Mouse (Mus musculus) kidney, embryonic 15.5 days (tissue): ENCODE data around the gene Siah3. TPM values are rescaled to one million over a fixed set of nuclear protein-coding genes. Genes with fewer than 3 reads are reported as not detected.
A peak's percentile ranks its signal among the peaks of the same experiment; 100 is the strongest.

Source experiments
- ATAC-seq: fragments of 200-750 bp; cut with Nextera tagmentation; replicated peaks from 2 replicates; pipeline ENCODE4 v1.8.0; 2017; ENCODE audit warnings: moderate TSS enrichment; ENCODE audit not compliant: low FRiP score
- H3K27ac ChIP-seq: fragments of 300-500 bp; sonication (generic); 2 replicates; pipeline ENCODE4 v1.5.1; 2015; ENCODE audit warnings: mild to moderate bottlenecking, inconsistent platforms
- H3K27me3 ChIP-seq: fragments of 300-500 bp; sonication (generic); 2 replicates; pipeline ENCODE4 v1.6.1; 2015; ENCODE audit warnings: inconsistent platforms
- H3K36me3 ChIP-seq: fragments of 300-500 bp; sonication (generic); 2 replicates; pipeline ENCODE4 v1.6.1; 2015; ENCODE audit warnings: inconsistent platforms
- H3K4me1 ChIP-seq: fragments of 300-500 bp; sonication (generic); 2 replicates; pipeline ENCODE4 v1.6.1; 2015; ENCODE audit warnings: inconsistent platforms
- H3K4me2 ChIP-seq: fragments of 300-500 bp; sonication (generic); 2 replicates; pipeline ENCODE4 v1.6.1; 2015; ENCODE audit warnings: moderate library complexity, mild to moderate bottlenecking, inconsistent platforms
- H3K4me3 ChIP-seq: fragments of 300-500 bp; sonication (generic); replicated peaks from 2 replicates; pipeline ENCODE4 v1.5.1; 2015; ENCODE audit warnings: mild to moderate bottlenecking, inconsistent platforms
- H3K9ac ChIP-seq: fragments of 300-500 bp; sonication (generic); 2 replicates; pipeline ENCODE4 v1.6.1; 2015; ENCODE audit warnings: mild to moderate bottlenecking, inconsistent platforms
- H3K9me3 ChIP-seq: fragments of 300-500 bp; sonication (generic); replicated peaks from 2 replicates; pipeline ENCODE4 v1.6.1; 2016; ENCODE audit warnings: inconsistent platforms
- WGBS: fragments of 180-500 bp; shearing (Covaris S2); methylation state at CpG from one replicate; pipeline ENCODE4 v1.1.7; 2015; ENCODE audit warnings: mixed read lengths; 5-methylcytosine and 5-hydroxymethylcytosine counted together
- polyA plus RNA-seq: library from polyadenylated mRNA; unstranded; fragments of >200 nt; fragmentation: Nextera tagmentation; extraction: Ambion mirVana; gene quantifications from 2 replicates; pipeline ENCODE4 v1.2.1, GENCODE M21; 2015

Gene Siah3
- polyA plus RNA-seq, 1 experiment from 2014 or later = 0.19 TPM

- no peaks in the 10 kb centered on the region for H3K36me3 ChIP-seq
- H3K4me3 ChIP-seq = no peak overlapping the region
- ATAC-seq = no peak
- peaks cover 8% of the 10 kb centered on the region for H3K4me1 ChIP-seq
- H3K27me3 ChIP-seq = no peaks in the 10 kb centered on the region
- no peak overlapping the region for H3K27ac ChIP-seq
- H3K4me2 ChIP-seq = no peak overlapping the region
- WGBS = 62% methylated on average over 9 of the region's 9 CpGs
- H3K9ac ChIP-seq = no peak overlapping the region
- H3K9me3 ChIP-seq = peaks cover 2% of the 10 kb centered on the region; the same call in 1 of the 2 replicates
These were observed 17.5 kb downstream of the Siah3 start for GRCm38 (mm10) chr14:75473061-75473930.

GRCm38 (mm10) chr14:75475887-75476286 is 20.1 kb downstream of the Siah3 start:
- Histone ChIP-seq H3K4me3 (no peak overlapping the region), H3K27ac (no peak overlapping the region), H3K9ac (no peak overlapping the region), H3K36me3 (no peaks in the 10 kb centered on the region), H3K9me3 (no peaks in the 10 kb centered on the region), H3K4me1 (peaks cover 8% of the 10 kb centered on the region), H3K4me2 (no peak overlapping the region), H3K27me3 (no peaks in the 10 kb centered on the region)
- WGBS = 87% methylated on average over 2 of the region's 2 CpGs
- ATAC-seq = no peak

- Histone ChIP-seq H3K4me2 (no peak overlapping the region), H3K27me3 (0 out of 2 replicates have a peak, but pooled peaks cover 3% of the 10 kb centered on the region), H3K36me3 (no peaks in the 10 kb centered on the region), H3K4me1 (0 out of 2 replicates have a peak, but pooled peaks cover under 1% of the 10 kb centered on the region), H3K9ac (no peak overlapping the region), H3K4me3 (no peak overlapping the region), H3K27ac (no peak overlapping the region), H3K9me3 (0 out of 2 replicates have a peak, but pooled peaks cover 3% of the 10 kb centered on the region)
- ATAC-seq = no peak
- WGBS = 71% methylated on average over 15 of the region's 15 CpGs
These were observed 26.7 kb downstream of the Siah3 start for GRCm38 (mm10) chr14:75482231-75483175.

GRCm38 (mm10) chr14:75483176-75483546 is 27.4 kb downstream of the Siah3 start:
- H3K4me3 ChIP-seq = no peak overlapping the region
- H3K9me3 ChIP-seq = 0 out of 2 replicates have a peak, but pooled peaks cover 3% of the 10 kb centered on the region
- H3K27me3 ChIP-seq = 0 out of 2 replicates have a peak, but pooled peaks cover 3% of the 10 kb centered on the region
- no peak overlapping the region for H3K27ac ChIP-seq
- WGBS = 85% methylated on average over 6 of the region's 6 CpGs
- no peak overlapping the region for H3K9ac ChIP-seq
- H3K4me2 ChIP-seq = no peak overlapping the region
- no peak for ATAC-seq
- H3K36me3 ChIP-seq = no peaks in the 10 kb centered on the region
- 0 out of 2 replicates have a peak, but pooled peaks cover 7% of the 10 kb centered on the region for H3K4me1 ChIP-seq

GRCm38 (mm10) chr14:75487932-75488331 is 32.1 kb downstream of the Siah3 start:
- H3K36me3 ChIP-seq = no peaks in the 10 kb centered on the region
- H3K4me1 ChIP-seq = peaks cover 23% of the 10 kb centered on the region
- 0 out of 2 replicates have a peak, but pooled peaks cover 3% of the 10 kb centered on the region for H3K27me3 ChIP-seq
- 0 out of 2 replicates have a peak overlapping the region, but pooled peaks have one; percentile 37 for H3K27ac ChIP-seq
- H3K4me2 ChIP-seq = no peak overlapping the region
- 0 out of 2 replicates have a peak, but pooled peaks cover 3% of the 10 kb centered on the region for H3K9me3 ChIP-seq
- 37% methylated on average over 7 of the region's 7 CpGs for WGBS
- H3K4me3 ChIP-seq = no peak overlapping the region
- H3K9ac ChIP-seq = no peak overlapping the region
- peak; percentile 88 for ATAC-seq

GRCm38 (mm10) chr14:75493555-75494194 is 37.9 kb downstream of the Siah3 start:
- Histone ChIP-seq H3K36me3 (no peaks in the 10 kb centered on the region), H3K4me1 (peaks cover 28% of the 10 kb centered on the region), H3K27me3 (no peaks in the 10 kb centered on the region), H3K9ac (no peak overlapping the region), H3K4me3 (no peak overlapping the region), H3K27ac (no peak overlapping the region), H3K4me2 (no peak overlapping the region), H3K9me3 (no peaks in the 10 kb centered on the region)
- 78% methylated on average over 14 of the region's 14 CpGs for WGBS
- ATAC-seq = no peak

GRCm38 (mm10) chr14:75494926-75495325 is 39.1 kb downstream of the Siah3 start:
- Histone ChIP-seq H3K4me1 (peaks cover 27% of the 10 kb centered on the region), H3K9ac (no peak overlapping the region), H3K4me3 (no peak overlapping the region), H3K9me3 (no peaks in the 10 kb centered on the region), H3K27me3 (no peaks in the 10 kb centered on the region), H3K4me2 (no peak overlapping the region), H3K36me3 (no peaks in the 10 kb centered on the region), H3K27ac (no peak overlapping the region)
- 14% methylated on average over 6 of the region's 6 CpGs for WGBS
- no peak; the same call in 1 of the 2 replicates for ATAC-seq

GRCm38 (mm10) chr14:75501501-75501990 is 45.8 kb downstream of the Siah3 start:
- no peak overlapping the region for H3K4me3 ChIP-seq
- 10% methylated on average over 3 of the region's 3 CpGs for WGBS
- peaks cover 13% of the 10 kb centered on the region for H3K4me1 ChIP-seq
- no peaks in the 10 kb centered on the region for H3K27me3 ChIP-seq
- H3K9me3 ChIP-seq = no peaks in the 10 kb centered on the region
- H3K36me3 ChIP-seq = no peaks in the 10 kb centered on the region
- H3K9ac ChIP-seq = no peak overlapping the region
- no peak overlapping the region for H3K27ac ChIP-seq
- H3K4me2 ChIP-seq = no peak overlapping the region
- ATAC-seq = peak; percentile 79

DNA sequence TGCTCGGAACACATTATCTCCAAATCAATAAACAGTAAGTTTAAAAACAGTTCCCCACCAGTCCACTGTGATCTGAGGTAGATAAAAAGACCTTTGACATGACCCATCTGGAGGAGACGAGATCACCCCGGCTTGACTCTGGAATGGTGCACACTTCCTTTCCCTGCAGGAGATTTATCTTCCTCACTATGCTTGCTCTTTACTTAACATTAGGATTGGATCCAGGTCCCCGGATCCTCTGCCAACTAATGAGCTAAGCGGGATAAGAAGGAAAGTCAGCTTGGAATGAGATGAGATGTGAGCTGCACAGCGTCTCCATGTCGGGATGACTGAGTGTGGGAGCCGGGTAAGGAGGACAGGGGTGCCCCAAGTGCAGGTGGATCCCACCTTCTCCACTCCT is 46.7 kb downstream of the Siah3 start:
- Histone ChIP-seq H3K4me3 (no peak overlapping the region), H3K9ac (no peak overlapping the region), H3K4me2 (no peak overlapping the region), H3K9me3 (no peaks in the 10 kb centered on the region), H3K27me3 (no peaks in the 10 kb centered on the region), H3K4me1 (peaks cover 13% of the 10 kb centered on the region), H3K36me3 (no peaks in the 10 kb centered on the region), H3K27ac (no peak overlapping the region)
- WGBS = 20% methylated on average over 8 of the region's 8 CpGs
- ATAC-seq = no peak

- WGBS = 58% methylated on average over 2 of the region's 2 CpGs
- Histone ChIP-seq H3K4me2 (no peak overlapping the region), H3K4me3 (no peak overlapping the region), H3K9me3 (no peaks in the 10 kb centered on the region), H3K27me3 (no peaks in the 10 kb centered on the region), H3K9ac (no peak overlapping the region), H3K27ac (no peak overlapping the region), H3K4me1 (peaks cover 13% of the 10 kb centered on the region), H3K36me3 (no peaks in the 10 kb centered on the region)
- no peak for ATAC-seq
These were observed 48.5 kb downstream of the Siah3 start for GRCm38 (mm10) chr14:75504255-75504654.

GRCm38 (mm10) chr14:75505126-75505840 is 49.5 kb downstream of the Siah3 start:
- ATAC-seq = no peak

More at GRCm38 (mm10) chr14:75505126-75505840, 49.5 kb downstream of the Siah3 start:
- H3K9me3 ChIP-seq = no peaks in the 10 kb centered on the region
- no peak overlapping the region for H3K27ac ChIP-seq
- WGBS = 48% methylated on average over 8 of the region's 8 CpGs
- peaks cover 13% of the 10 kb centered on the region for H3K4me1 ChIP-seq
- no peaks in the 10 kb centered on the region for H3K36me3 ChIP-seq
- H3K4me3 ChIP-seq = no peak overlapping the region
- no peak overlapping the region for H3K9ac ChIP-seq
- H3K4me2 ChIP-seq = no peak overlapping the region
- H3K27me3 ChIP-seq = no peaks in the 10 kb centered on the region
